Mouse (Mus musculus): ENCODE measurements around the gene Cby3. TPM values are rescaled to one million over a fixed set of nuclear protein-coding genes. Genes with fewer than 3 reads are reported as not detected.

The Cby3 gene
- polyA plus RNA-seq, 1 experiment, result not detected

GRCm38 (mm10) chr11:50371911-50372310, 17.6 kb downstream of the Cby3 start:
- no peaks in the 10 kb centered on the region for H3K36me3 ChIP-seq (ENCODE audit: control insufficient read depth, insufficient read depth)
- H3K4me2 ChIP-seq (ENCODE audit: low read depth), result no peak overlapping the region
- H3K79me2 ChIP-seq (ENCODE audit: control insufficient read depth, insufficient read depth), result peaks cover 4% of the 10 kb centered on the region
- H3K27me3 ChIP-seq (ENCODE audit: control insufficient read depth, insufficient read depth, insufficient read length), result no peaks in the 10 kb centered on the region
- no peak overlapping the region for H3K4me3 ChIP-seq
- H3ac ChIP-seq (ENCODE audit: control insufficient read depth, insufficient read length), result no peak overlapping the region
- TF ChIP-seq USF1 (IDR thresholded peaks at IDR 0.05; ENCODE audit: low read depth) (no peak), CEBPB (IDR thresholded peaks at IDR 0.05; ENCODE audit: insufficient read depth, poor library complexity, severe bottlenecking) (no peak), REST (IDR thresholded peaks at IDR 0.05; ENCODE audit: insufficient read depth, insufficient read length) (no peak), TCF3 (IDR thresholded peaks at IDR 0.05; ENCODE audit: insufficient read length, low read depth) (no peak), MAX (IDR thresholded peaks at IDR 0.05; ENCODE audit: low read depth) (no peak), POLR2A (IDR thresholded peaks at IDR 0.05; ENCODE audit: insufficient read length, low read depth) (no peak), POLR2AphosphoS2 (IDR thresholded peaks at IDR 0.05; ENCODE audit: insufficient read length, low read depth) (no peak), TCF12 (IDR thresholded peaks at IDR 0.05; ENCODE audit: insufficient read depth, poor library complexity, severe bottlenecking) (no peak), E2F4 (IDR thresholded peaks at IDR 0.05; ENCODE audit: insufficient read depth) (no peak), SRF (IDR thresholded peaks at IDR 0.05; ENCODE audit: control insufficient read depth, insufficient read length, low read depth) (no peak), MYOG (IDR thresholded peaks at IDR 0.05; ENCODE audit: control insufficient read depth in 1 of 3, insufficient read depth in 1 of 3, insufficient read length in 2 of 3, low read depth in 2 of 3) (no peak), MYOD1 (IDR thresholded peaks at IDR 0.05; ENCODE audit: control insufficient read depth in 1 of 3, insufficient read length in 2 of 3, low read depth in 2 of 3) (no peak)

- H3K79me2 ChIP-seq (ENCODE audit: control insufficient read depth, insufficient read depth), result peaks cover 4% of the 10 kb centered on the region
- H3K27me3 ChIP-seq (ENCODE audit: control insufficient read depth, insufficient read depth, insufficient read length), result no peaks in the 10 kb centered on the region
- TF ChIP-seq POLR2A (IDR thresholded peaks at IDR 0.05; ENCODE audit: insufficient read length, low read depth), result no peak
- TF ChIP-seq SRF (IDR thresholded peaks at IDR 0.05; ENCODE audit: control insufficient read depth, insufficient read length, low read depth), result no peak
- no peak for TF ChIP-seq MYOG (IDR thresholded peaks at IDR 0.05; ENCODE audit: control insufficient read depth in 1 of 3, insufficient read depth in 1 of 3, insufficient read length in 2 of 3, low read depth in 2 of 3)
- no peak for TF ChIP-seq E2F4 (IDR thresholded peaks at IDR 0.05; ENCODE audit: insufficient read depth)
- TF ChIP-seq USF1 (IDR thresholded peaks at IDR 0.05; ENCODE audit: low read depth), result no peak
- TF ChIP-seq REST (IDR thresholded peaks at IDR 0.05; ENCODE audit: insufficient read depth, insufficient read length), result no peak
- no peak for TF ChIP-seq TCF3 (IDR thresholded peaks at IDR 0.05; ENCODE audit: insufficient read length, low read depth)
- TF ChIP-seq CEBPB (IDR thresholded peaks at IDR 0.05; ENCODE audit: insufficient read depth, poor library complexity, severe bottlenecking), result no peak
- no peak for TF ChIP-seq MYOD1 (IDR thresholded peaks at IDR 0.05; ENCODE audit: control insufficient read depth in 1 of 3, insufficient read length in 2 of 3, low read depth in 2 of 3)
- TF ChIP-seq TCF12 (IDR thresholded peaks at IDR 0.05; ENCODE audit: insufficient read depth, poor library complexity, severe bottlenecking), result no peak
- no peak for TF ChIP-seq MAX (IDR thresholded peaks at IDR 0.05; ENCODE audit: low read depth)
- TF ChIP-seq POLR2AphosphoS2 (IDR thresholded peaks at IDR 0.05; ENCODE audit: insufficient read length, low read depth), result no peak
- no peak overlapping the region for H3K4me2 ChIP-seq (ENCODE audit: low read depth)
- H3K36me3 ChIP-seq (ENCODE audit: control insufficient read depth, insufficient read depth), result no peaks in the 10 kb centered on the region
- H3K4me3 ChIP-seq, result no peak overlapping the region
- H3ac ChIP-seq (ENCODE audit: control insufficient read depth, insufficient read length), result no peak overlapping the region
These were observed 18.8 kb downstream of the Cby3 start for GRCm38 (mm10) chr11:50373086-50373485.

GRCm38 (mm10) chr11:50373621-50374020, 19.4 kb downstream of the Cby3 start:
- no peak for TF ChIP-seq MYOD1 (IDR thresholded peaks at IDR 0.05; ENCODE audit: control insufficient read depth in 1 of 3, insufficient read length in 2 of 3, low read depth in 2 of 3)
- no peak for TF ChIP-seq SRF (IDR thresholded peaks at IDR 0.05; ENCODE audit: control insufficient read depth, insufficient read length, low read depth)
- TF ChIP-seq E2F4 (IDR thresholded peaks at IDR 0.05; ENCODE audit: insufficient read depth), result no peak
- no peak for TF ChIP-seq POLR2AphosphoS2 (IDR thresholded peaks at IDR 0.05; ENCODE audit: insufficient read length, low read depth)
- TF ChIP-seq MAX (IDR thresholded peaks at IDR 0.05; ENCODE audit: low read depth), result no peak
- no peak for TF ChIP-seq CEBPB (IDR thresholded peaks at IDR 0.05; ENCODE audit: insufficient read depth, poor library complexity, severe bottlenecking)
- TF ChIP-seq REST (IDR thresholded peaks at IDR 0.05; ENCODE audit: insufficient read depth, insufficient read length), result no peak
- no peak for TF ChIP-seq TCF12 (IDR thresholded peaks at IDR 0.05; ENCODE audit: insufficient read depth, poor library complexity, severe bottlenecking)
- TF ChIP-seq POLR2A (IDR thresholded peaks at IDR 0.05; ENCODE audit: insufficient read length, low read depth), result no peak
- no peak for TF ChIP-seq TCF3 (IDR thresholded peaks at IDR 0.05; ENCODE audit: insufficient read length, low read depth)
- no peak for TF ChIP-seq MYOG (IDR thresholded peaks at IDR 0.05; ENCODE audit: control insufficient read depth in 1 of 3, insufficient read depth in 1 of 3, insufficient read length in 2 of 3, low read depth in 2 of 3)
- TF ChIP-seq USF1 (IDR thresholded peaks at IDR 0.05; ENCODE audit: low read depth), result no peak
- H3K79me2 ChIP-seq (ENCODE audit: control insufficient read depth, insufficient read depth), result peaks cover 7% of the 10 kb centered on the region

DNA sequence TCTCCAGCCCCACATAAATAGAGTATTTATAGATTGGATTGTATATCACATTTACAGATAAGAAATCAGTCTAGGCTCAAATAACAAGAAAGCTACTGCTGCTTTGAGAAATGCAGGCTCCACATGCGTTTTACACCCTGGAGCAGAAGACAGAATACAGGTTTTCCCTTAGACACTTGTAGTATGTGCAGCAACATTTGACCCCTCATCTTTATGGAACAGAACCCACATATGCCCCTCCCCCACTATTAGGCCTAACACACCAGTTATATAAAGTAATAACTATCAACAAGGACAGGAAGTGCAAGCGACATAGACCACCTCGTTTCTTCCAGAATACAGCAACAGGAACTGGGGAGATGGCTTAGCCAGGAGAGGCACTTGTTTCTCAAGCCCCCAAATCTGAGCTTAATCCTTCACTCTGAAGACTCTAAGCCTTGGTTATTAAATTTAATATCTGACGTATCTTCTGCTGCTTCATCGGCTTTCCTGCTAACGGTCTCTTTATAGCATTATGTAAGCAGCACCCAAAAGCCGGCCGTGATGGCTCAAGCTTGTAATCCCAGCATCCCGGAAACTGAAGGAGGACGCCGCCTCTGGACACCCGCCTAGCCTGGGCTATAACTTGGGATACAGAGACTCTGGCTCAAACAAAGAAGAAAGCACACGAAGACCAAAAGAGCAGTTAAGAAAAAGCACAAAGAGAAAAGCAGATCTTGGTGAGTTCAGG, 20.2 kb downstream of the Cby3 start:
- Histone ChIP-seq H3K4me2 (ENCODE audit: low read depth) (no peak overlapping the region), H3K27me3 (ENCODE audit: control insufficient read depth, insufficient read depth, insufficient read length) (no peaks in the 10 kb centered on the region), H3K4me3 (no peak overlapping the region), H3ac (ENCODE audit: control insufficient read depth, insufficient read length) (no peak overlapping the region), H3K79me2 (ENCODE audit: control insufficient read depth, insufficient read depth) (peaks cover 16% of the 10 kb centered on the region), H3K36me3 (ENCODE audit: control insufficient read depth, insufficient read depth) (peaks cover 5% of the 10 kb centered on the region)
- TF ChIP-seq TCF12 (IDR thresholded peaks at IDR 0.05; ENCODE audit: insufficient read depth, poor library complexity, severe bottlenecking) (no peak), MAX (IDR thresholded peaks at IDR 0.05; ENCODE audit: low read depth) (no peak), SRF (IDR thresholded peaks at IDR 0.05; ENCODE audit: control insufficient read depth, insufficient read length, low read depth) (no peak), USF1 (IDR thresholded peaks at IDR 0.05; ENCODE audit: low read depth) (no peak), MYOG (IDR thresholded peaks at IDR 0.05; ENCODE audit: control insufficient read depth in 1 of 3, insufficient read depth in 1 of 3, insufficient read length in 2 of 3, low read depth in 2 of 3) (no peak), MYOD1 (IDR thresholded peaks at IDR 0.05; ENCODE audit: control insufficient read depth in 1 of 3, insufficient read length in 2 of 3, low read depth in 2 of 3) (no peak), POLR2AphosphoS2 (IDR thresholded peaks at IDR 0.05; ENCODE audit: insufficient read length, low read depth) (no peak), REST (IDR thresholded peaks at IDR 0.05; ENCODE audit: insufficient read depth, insufficient read length) (no peak), TCF3 (IDR thresholded peaks at IDR 0.05; ENCODE audit: insufficient read length, low read depth) (no peak), CEBPB (IDR thresholded peaks at IDR 0.05; ENCODE audit: insufficient read depth, poor library complexity, severe bottlenecking) (no peak), POLR2A (IDR thresholded peaks at IDR 0.05; ENCODE audit: insufficient read length, low read depth) (no peak), E2F4 (IDR thresholded peaks at IDR 0.05; ENCODE audit: insufficient read depth) (no peak)

More at GRCm38 (mm10) chr11:50373621-50374020, 19.4 kb downstream of the Cby3 start:
- H3ac ChIP-seq (ENCODE audit: control insufficient read depth, insufficient read length), result no peak overlapping the region
- no peak overlapping the region for H3K4me3 ChIP-seq
- no peaks in the 10 kb centered on the region for H3K27me3 ChIP-seq (ENCODE audit: control insufficient read depth, insufficient read depth, insufficient read length)
- no peaks in the 10 kb centered on the region for H3K36me3 ChIP-seq (ENCODE audit: control insufficient read depth, insufficient read depth)
- H3K4me2 ChIP-seq (ENCODE audit: low read depth), result no peak overlapping the region
